Mouse (Mus musculus) frontal cortex, postnatal 36 days (tissue): ENCODE results near the gene Crtc2.
A peak's percentile ranks its signal among the peaks of the same experiment; 100 is the strongest.
"Not testable (repeated sequence)": the region's sequence is repeated elsewhere in the genome, so short reads cannot be mapped to it uniquely, and the experiment has no call there.

ENCODE experiments used
- DNase-seq, 2 experiments: peaks; one replicate each; pipeline ENCODE4 v3.0.0; 2022; ENCODE audit warnings: low spot score in 2 of 2

Gene Crtc2

GRCm38 (mm10) chr3:90242984-90243775 is 10.8 kb upstream of the Crtc2 start, which contains the start of gene Creb3l4:
Creb3l4 (minus strand) TSS chr3:90243512.
- DNase-seq, result no peak

- no peak for DNase-seq
These were observed 8.6 kb upstream of the Crtc2 start for GRCm38 (mm10) chr3:90245406-90245805.

- no peak for DNase-seq
These were observed 6.4 kb upstream of the Crtc2 start for GRCm38 (mm10) chr3:90247630-90247959.

DNA sequence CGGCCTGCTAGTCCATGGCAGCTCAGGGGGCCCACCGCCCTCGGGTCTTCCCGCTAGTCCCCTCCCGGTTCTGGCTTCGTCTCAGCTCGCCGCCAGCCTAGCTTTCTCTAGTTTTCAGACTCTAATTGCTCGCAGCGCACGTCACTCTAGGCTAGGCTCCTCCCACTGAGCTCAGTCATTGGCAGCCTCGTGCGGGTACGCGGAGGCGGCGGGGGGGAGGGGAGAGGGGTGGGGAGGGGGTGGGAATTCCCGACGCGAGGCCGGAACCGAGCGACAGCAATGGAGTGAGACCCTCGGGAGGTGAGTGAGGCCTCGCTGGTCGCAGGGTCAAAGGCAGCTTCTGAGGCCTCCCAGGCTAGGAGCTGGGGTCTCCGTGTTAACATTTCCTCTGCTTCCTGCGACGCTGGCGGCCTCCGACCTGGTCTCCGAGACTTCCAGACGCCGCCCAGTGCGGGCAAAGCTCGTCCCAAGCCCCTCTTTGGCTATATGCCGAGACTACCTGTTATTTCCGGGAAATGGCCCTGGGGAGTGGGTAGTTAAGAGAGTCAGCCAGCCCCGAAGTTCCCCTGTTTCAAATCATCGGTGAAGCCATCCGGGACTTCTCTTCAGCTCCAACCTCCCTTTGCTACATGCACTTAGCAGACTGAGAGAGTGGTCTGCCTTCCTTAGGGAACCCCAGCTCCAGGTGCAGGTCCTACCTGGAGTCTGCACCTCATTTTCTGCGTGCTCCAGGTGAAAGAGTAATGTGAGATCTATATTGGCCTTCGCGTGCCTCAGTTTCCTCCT is 5.8 kb upstream of the Crtc2 start, which contains the start of gene Slc39a1:
Gene Slc39a1, plus strand, starts transcription at position 213 of the 786 bp plus-strand sequence.
- DNase-seq, result peak; percentile 90 to 95

- no peak for DNase-seq
These were observed 5.2 kb upstream of the Crtc2 start for GRCm38 (mm10) chr3:90248746-90249100.

DNA sequence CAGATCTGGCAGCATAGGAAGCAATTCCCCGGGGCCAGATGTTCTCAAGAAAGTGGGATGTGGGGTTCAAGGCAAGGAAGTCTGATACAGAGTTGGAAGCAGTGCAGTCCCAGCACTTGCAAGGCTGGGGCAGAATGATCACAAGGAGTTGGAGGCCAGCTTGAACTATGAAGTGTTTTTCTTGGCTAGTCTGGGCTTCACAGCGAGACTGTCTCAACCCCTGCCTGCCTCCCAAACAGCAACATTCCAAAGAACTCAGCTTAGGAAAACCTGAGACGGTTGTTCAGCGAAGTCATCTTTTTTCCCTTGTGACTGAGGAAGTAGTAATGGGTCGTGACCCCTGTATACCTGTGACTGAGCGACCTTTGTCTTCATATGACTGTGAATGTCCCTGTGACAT is 3.2 kb upstream of the Crtc2 start:
- DNase-seq, result no peak

DNA sequence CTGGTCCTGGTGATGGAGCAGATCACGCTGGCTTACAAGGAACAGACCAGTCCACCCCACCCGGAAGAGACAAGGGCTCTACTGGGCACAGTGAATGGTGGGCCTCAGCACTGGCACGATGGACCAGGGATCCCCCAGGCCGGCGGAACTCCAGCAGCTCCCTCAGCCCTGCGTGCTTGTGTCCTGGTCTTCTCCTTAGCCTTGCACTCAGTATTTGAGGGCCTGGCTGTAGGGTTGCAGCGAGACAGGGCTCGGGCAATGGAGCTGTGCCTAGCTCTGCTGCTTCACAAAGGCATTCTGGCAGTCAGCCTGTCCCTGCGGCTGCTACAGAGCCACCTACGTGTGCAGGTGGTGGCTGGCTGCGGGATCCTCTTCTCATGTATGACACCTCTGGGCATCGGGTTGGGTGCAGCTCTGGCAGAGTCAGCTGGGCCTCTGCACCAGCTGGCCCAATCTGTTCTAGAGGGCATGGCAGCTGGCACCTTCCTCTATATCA is 2.2 kb upstream of the Crtc2 start:
- not testable (repeated sequence) for DNase-seq

GRCm38 (mm10) chr3:90252659-90253058 is 1.3 kb upstream of the Crtc2 start:
- not testable (repeated sequence) for DNase-seq

DNA sequence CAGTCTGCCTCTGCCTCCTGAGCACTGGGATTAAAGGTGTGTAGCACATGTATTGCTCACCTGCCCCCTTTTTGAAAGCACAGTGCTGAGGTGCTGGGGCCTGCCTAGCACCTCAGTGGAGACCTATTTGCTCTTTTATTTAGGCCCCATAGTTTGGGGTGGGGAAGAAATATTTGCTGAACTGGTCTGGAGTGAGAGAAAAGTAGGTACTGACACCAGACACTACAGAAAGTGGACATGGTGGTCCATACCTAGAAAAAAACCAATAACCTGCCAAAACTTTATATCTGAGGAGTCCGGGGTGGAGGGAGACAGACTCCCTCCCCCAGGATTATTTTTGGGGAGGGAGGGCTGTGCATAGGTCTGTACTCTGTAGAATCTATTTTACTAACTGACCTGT is 789 bp upstream of the Crtc2 start:
- not testable (repeated sequence) for DNase-seq

GRCm38 (mm10) chr3:90254419-90255193 is 643 bp downstream of the Crtc2 start:
- no peak for DNase-seq

DNA sequence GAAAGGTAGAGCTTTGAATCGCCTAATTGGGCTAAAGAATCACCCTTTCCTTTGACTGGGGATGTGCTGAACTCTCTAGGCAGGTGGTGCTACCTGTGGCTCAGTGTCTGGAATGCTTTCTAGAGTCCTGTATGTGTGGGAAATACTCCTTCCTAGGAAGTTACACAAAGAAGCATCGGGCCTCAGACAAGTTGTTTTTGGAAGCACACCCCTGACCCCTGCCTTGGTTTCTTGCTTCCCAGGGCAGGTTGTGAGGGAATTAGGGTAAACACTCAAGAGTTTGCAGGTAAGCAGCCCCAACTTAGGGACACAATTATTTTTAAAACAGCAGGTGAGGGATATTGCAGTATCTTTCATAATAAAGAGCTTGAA is 1.2 kb downstream of the Crtc2 start:
- no peak for DNase-seq

GRCm38 (mm10) chr3:90255784-90256353 is 1.9 kb downstream of the Crtc2 start:
- DNase-seq, result no peak

- no peak for DNase-seq
These were observed 3.0 kb downstream of the Crtc2 start for GRCm38 (mm10) chr3:90256731-90257530.

DNA sequence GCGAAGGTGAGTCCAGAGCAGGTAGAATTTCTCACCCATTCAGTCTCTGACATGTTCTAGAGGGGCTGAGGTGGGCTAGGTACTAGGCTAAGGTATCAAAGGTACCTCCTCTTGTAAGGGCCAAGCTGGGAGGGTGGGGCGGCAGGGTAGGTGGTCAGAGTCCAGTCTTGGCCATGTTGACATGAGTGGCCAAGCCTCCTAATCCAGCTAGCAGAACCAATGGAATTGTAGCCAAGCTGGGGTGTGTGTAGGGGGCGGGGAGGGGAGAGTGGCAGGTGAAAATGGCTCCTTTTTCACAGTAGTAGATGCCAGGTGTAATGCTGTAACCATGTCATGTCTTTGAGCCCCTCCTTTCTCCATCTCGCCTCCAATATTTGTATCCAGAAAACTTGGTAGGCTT is 4.6 kb downstream of the Crtc2 start:
- no peak for DNase-seq

DNA sequence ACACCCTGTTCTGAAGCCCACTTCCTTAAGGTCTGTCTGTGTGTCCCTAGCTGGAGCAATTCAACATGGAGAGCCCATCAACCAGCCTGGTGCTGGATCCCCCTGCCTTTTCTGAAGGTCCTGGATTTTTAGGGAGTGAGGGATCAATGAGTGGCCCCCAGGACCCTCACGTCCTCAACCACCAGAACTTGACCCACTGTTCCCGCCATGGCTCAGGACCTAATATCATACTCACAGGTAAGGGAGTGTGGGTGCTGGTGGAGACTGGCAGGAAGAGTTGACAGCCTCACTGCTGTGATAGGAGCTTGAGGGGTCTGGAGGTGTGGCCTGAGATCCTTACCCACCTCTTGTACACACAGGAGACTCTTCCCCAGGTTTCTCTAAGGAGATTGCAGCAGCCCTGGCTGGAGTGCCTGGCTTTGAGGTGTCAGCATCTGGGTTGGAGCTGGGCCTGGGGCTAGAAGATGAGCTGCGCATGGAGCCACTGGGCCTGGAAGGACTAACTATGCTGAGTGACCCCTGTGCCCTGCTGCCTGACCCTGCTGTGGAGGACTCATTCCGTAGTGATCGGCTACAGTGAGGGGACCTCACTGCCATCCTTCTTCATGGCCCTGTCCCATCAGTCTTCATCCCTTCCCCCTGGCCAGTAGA is 9.3 kb downstream of the Crtc2 start:
- DNase-seq, result no peak

- no peak for DNase-seq
These were observed 10.7 kb downstream of the Crtc2 start for GRCm38 (mm10) chr3:90264687-90265033.

DNA sequence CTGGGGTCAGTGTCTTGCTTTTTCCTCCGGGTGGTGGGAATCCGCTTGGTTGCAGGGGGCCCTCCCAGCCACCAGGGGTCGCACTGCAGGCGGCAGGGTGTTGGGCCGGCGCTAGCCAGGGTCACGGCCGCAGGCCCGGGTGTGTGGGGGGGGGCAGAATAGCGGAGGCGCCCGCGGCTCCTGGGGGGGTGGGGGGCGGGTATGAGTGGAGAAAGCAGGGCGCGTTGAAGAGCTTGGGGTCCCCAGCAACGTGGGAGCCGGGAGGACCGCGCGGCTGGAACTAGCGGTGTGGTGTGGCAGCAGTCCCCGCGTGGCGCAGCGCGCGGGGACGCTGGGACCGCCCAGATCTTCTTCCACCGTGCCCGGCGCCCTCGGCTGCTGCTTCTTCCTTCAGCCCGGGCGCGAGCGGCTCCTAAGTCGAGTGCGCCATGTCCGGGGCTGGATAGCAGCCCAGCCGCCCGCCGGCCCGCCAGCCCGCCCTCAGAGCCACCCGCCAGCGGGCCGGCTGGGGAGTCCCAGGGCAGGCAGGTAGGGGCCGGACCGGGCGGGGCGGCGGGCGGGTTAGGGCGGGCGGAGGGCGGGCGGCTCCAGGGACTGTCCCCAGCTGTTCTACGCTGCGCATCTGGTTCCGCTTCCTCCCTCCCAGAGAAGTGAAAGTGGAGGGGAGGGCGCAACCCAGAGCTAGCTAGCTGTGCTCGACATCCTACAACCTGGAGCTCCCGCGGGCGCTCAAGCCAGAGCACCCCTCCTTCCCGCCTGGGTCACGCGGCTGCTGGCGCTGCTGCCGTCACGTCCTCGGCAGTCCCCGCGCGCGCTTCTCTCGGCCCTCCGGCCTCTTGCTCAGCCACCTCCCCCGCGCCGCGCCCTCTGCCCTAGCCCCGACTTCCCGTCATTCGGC is 11.3 kb downstream of the Crtc2 start, which contains the start of gene Dennd4b:
Gene Dennd4b, plus strand, starts transcription at position 152 of the 898 bp plus-strand sequence.
- peak; percentile 86 to 87 for DNase-seq

DNA sequence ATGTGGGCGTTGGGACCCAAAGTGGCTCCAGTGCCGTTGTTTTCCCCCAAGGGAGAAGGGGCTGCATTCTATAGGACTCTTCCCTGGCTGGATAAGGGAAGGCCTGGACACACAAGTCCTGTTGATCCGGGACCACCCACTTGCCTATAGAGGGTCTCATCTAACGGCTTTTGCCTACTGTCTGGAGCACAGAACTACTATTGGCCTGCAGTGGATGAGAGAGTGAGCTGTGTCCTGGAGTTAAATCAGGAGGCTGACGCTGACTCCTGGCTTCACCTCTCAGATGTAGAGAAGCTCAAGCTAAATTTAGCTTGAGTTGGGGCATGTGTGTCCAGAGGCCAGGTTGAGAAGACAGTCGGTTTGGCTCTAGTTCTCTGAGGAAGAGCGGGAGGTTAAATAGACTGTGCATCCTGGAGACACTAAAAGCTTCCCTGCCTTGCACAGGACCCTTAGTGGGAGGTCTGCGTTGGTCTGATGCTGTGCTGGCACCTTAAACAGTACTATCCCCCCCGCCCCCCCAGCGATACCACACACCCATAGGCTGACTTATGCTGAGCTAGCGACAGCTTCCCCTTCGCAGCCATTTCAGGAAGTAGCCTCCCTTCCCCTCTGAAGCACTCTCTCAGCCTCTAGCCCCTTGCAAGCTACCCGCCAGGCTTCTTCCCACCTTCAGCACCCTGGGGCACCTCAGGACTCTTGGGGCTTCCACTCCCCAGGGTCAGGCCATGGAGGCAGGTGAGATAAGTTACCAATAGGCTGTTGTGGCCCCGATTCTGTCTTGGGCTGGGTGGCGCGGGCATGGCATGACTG is 12.2 kb downstream of the Crtc2 start:
- DNase-seq, result no peak
